Mouse (Mus musculus): ENCODE measurements at regions not wholly inside any gene's neighbourhood (a gene's known extent, or its start where the extent isn't known, plus 50 kb on each side); places are given as distances from the start of the nearest gene placed in this dataset.
"Not testable (repeated sequence)": the region's sequence is repeated elsewhere in the genome, so short reads cannot be mapped to it uniquely, and the experiment has no call there.

DNA sequence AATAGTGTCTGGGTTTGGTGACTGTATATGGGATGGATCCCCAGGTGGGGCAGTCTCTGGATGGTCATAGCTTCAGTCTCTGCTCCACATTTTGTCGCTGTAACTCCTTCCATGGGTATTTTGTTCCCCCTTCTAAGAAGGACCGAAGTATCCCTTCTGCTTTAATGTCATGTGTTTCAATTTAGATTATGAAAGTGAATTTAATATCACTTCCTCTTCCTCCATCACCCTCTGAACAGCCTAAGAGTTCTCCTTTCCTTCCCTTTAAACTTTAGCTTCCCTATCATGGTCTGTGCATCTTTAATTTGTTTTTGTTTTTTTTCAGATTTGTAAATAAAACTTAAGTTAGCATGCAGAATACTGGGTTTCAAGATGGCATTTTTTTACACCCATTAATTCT lies 211.0 kb upstream of the Phyhipl start:
- no peak for DNase-seq (ENCODE audit: extremely low spot score)

GRCm38 (mm10) chr10:70864650-70865049 lies 208.9 kb upstream of the Phyhipl start:
- DNase-seq (ENCODE audit: extremely low spot score), result no peak

- no peak for DNase-seq (ENCODE audit: extremely low spot score)
Observed at GRCm38 (mm10) chr10:70862022-70862335, 206.2 kb upstream of the Phyhipl start.

DNA sequence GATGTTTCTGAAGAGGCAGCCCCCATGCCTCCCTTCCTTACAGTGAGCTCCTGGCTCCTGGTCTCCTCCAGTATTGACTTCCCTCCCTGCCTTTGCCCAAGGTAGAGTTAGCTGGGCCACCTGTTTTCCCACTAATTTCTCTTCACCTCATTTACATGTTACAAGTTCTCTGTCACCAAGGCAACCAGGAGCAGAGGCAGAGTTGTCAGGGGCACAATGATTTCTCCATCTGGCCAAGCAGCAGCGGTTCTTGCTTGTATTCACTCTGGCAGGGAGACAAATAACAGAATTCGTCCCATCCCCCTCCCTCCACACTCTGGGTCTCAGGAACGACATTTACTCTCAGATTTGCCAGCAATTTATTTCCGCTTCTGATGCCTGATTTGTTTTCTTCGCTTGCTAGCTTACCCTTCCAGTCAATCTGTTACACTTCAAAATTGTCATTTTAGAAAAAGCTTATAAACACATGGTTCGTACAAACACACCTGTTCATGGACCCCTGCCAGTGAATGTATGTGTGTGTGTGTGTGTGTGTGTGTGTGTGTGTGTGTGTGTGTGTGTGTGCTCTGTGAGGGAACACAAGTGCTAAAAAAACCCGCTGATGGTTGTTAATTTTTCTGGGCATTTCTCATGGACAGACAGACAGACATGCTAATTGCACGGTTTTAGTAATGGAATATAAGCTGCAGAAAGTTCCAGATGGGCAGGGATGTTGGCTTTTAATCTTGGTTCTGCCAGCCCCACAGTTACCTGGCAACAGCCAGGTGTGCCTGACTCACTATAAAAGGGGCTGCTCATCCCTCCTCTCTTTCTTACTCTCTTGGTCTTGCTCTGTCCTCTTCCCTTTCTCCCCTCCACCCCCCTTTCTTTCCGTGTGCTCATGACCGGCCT lies 205.6 kb upstream of the Phyhipl start:
- no peak for DNase-seq (ENCODE audit: extremely low spot score)

- DNase-seq (ENCODE audit: extremely low spot score), result no peak
Observed at GRCm38 (mm10) chr10:70857155-70857820, 201.5 kb upstream of the Phyhipl start.

DNA sequence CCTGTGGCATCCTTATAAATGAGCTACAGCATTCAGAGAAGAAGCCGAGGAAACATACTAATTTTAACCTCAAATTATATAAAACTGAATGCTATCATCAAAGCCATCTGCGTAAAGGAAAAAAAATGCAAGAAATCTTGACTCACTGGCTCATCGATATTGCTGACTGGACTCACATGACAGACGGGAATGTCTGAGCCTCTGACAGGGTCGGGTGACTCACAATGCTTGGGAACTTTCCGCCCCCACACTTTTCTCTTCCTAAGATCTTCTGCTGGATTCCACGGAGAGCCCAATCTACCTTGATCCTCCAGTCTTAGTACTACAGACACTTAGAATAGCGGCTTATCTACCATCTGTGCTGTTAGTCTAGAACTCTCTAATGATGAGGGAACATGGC lies 200.2 kb upstream of the Phyhipl start:
- no peak for DNase-seq (ENCODE audit: extremely low spot score)

DNA sequence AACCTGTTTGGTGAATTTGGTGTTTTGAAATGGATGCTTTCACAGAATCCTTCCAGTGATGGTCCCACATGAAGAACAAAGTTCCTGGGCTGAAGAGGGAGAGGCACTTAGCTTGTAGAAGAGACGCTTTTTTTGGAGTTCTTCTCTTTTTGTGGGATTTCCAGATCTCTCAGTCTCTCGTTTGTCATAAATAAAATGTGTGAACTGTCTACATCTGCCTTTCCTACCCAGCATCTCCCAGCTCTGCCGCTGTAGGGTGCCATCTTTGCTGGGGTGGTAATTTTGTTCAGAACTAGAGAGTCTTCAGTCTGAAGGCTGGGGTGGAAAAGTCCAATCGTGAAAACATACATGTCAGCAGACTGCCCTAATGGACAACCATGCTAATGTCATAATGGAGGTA lies 197.8 kb upstream of the Phyhipl start:
- no peak for DNase-seq (ENCODE audit: extremely low spot score)

GRCm38 (mm10) chr10:70848141-70848540 lies 192.4 kb upstream of the Phyhipl start:
- no peak for DNase-seq (ENCODE audit: extremely low spot score)

DNA sequence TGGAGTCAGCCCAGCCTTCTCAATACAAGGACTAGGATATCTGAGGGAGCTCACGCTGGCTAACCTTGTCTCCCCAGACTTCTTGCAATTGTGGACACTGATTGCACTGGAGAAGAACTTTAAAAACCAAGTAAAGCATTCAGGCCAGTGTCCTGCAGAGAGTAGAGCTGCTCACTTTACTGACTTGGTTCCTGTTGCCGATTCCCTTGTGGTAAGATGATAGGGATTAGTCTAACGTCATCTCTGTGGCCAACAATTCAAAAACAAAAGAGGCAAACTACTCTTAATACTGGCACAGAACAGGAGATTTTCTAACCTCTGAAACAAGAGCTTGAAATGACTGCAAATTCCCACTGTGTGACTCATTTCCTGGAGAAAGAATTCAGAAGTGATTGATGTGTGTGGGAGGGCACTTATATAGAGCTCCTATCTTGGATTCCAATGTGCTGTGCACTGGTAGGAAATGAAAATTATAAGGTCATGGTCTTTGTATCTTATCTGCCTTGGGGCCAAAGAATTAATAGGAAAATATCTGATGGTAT lies 191.6 kb upstream of the Phyhipl start:
- DNase-seq (ENCODE audit: extremely low spot score), result no peak

- no peak for DNase-seq (ENCODE audit: extremely low spot score)
Observed at GRCm38 (mm10) chr10:70846281-70847168, 190.8 kb upstream of the Phyhipl start.

DNA sequence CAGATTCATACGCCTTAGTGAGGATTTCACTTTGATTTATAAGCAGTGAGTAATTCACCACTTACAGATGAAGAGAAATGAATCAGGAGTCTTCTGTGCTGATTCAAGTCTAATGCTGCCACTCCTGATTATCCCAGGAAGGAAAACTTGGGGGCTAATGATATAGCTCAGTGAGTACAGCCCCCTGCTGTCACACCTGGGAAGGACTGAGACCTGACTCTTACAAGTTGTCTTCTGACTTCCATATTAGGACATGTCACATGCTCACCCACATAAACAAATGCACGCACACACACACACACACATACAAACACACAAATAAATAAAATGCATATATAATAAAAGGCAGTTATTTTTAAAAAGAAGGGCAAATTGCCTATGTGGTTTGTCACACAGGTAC lies 188.1 kb upstream of the Phyhipl start:
- no peak for DNase-seq (ENCODE audit: extremely low spot score)

DNA sequence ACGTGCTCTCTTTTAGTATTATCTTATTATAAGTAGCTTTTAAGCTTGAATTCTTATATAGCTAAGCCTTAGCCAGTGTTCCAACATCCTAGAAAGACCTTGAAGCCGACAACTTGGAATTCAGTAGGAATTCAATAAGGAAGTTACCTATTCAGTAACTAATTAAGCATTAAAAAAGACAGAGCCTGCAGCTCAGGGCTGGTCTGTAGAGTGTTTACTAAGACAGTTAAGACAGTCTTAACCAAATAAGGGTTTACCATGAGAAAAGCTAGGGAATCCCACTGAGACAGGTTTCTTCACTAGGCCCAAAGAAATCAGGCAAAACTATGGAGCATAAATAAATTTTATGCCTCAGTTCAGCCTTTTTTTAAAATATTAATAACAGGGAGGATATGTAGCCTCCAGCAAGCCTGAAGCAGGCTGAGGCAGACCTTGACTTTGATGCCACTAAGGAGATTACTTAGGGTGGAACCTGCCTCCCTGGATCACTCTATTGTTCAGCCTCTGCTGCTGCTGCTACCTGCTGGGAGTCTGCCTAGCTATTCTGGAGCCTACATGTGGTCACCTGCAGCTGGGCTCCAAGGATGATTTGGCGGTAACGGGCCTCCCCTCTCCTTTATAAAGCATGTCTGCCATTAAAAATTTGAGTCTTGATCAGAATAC lies 186.5 kb upstream of the Phyhipl start:
- no peak for DNase-seq (ENCODE audit: extremely low spot score)

- not testable (repeated sequence) for DNase-seq (ENCODE audit: extremely low spot score)
Observed at GRCm38 (mm10) chr10:70841179-70841578, 185.4 kb upstream of the Phyhipl start.

DNA sequence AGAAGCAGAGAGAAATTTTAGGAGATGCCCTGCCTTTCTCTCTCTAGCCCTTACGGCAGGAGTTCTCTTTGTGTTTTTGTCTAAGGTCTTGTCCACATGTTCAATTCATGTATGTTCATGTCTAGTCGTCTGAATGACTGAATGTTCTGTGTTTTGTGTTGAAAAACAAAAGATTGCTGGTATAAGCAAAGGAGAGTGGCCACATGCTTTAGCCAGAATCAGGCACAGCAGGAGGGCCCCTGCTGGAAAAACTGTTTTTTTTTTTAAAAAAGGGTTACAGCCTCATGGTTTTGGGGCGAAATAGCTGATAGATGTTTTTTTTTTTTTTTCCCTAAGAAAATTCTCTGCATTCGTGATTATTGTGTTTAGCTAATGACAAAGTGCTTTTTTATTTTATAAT lies 182.4 kb upstream of the Phyhipl start:
- DNase-seq (ENCODE audit: extremely low spot score), result no peak

DNA sequence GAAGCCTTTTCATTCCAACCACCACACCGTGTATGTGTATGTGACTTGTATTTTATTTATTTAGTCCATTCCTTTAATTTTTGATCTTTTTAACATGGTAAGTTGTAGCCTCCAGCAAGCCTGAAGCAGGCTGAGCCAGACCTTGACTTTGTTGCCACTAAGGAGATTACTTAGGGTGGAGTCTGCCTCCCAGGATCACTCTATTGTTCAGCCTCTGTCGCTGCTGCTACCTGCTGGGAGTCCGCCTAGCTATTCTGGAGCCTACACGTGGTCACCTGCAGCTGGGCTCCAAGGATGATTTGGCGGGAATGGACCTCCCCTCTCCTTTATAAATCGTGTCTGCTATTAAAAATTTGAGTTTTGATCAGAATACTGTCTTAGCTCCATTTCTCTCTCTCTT lies 181.6 kb upstream of the Phyhipl start:
- no peak for DNase-seq (ENCODE audit: extremely low spot score)

- no peak for DNase-seq (ENCODE audit: extremely low spot score)
Observed at GRCm38 (mm10) chr10:70832616-70833015, 176.9 kb upstream of the Phyhipl start.

- peak; percentile 58 for DNase-seq (ENCODE audit: extremely low spot score)
Observed at GRCm38 (mm10) chr10:70828217-70828616, 172.5 kb upstream of the Phyhipl start.

GRCm38 (mm10) chr10:70827522-70827921 lies 171.8 kb upstream of the Phyhipl start:
- DNase-seq (ENCODE audit: extremely low spot score), result not testable (repeated sequence)

GRCm38 (mm10) chr10:70826706-70827105 lies 170.9 kb upstream of the Phyhipl start:
- DNase-seq (ENCODE audit: extremely low spot score), result no peak

DNA sequence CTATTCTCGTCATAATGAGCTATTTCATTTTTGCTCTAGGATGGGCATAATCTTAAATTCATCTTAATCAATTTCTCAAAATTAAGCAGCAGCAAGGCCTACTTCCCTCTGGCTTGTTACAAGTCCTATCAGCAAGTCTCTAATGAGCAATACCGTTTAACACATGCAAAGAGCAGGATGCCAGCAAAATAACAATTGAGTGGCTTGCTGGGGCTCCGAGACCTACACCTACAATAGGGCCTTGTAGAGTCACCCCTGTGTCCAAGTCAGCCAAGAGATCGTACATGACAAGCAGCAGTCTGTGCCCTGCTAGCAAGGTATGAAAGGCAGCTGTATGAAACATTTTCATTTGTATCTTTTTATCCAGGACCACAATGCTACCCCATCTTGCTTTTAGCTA lies 169.7 kb upstream of the Phyhipl start:
- no peak for DNase-seq (ENCODE audit: extremely low spot score)

- DNase-seq (ENCODE audit: extremely low spot score), result no peak
Observed at GRCm38 (mm10) chr10:70824461-70824860, 168.7 kb upstream of the Phyhipl start.

- DNase-seq (ENCODE audit: extremely low spot score), result no peak
Observed at GRCm38 (mm10) chr10:70819951-70820350, 164.2 kb upstream of the Phyhipl start.
